19 mouse cellular contexts compared by ENCODE assay signal in genomic region chr3:129564852-129565251, GRCm38 (mm10). TPM values are rescaled to one million over a fixed set of nuclear protein-coding genes. Genes with fewer than 3 reads are reported as not detected.
DNase-seq lines count a peak whose midpoint lies in the region; TF ChIP-seq lines count a peak whose summit lies in the region.
"Had no signal": no experiment of that assay in that cellular context is flagged by ENCODE, and none has a peak within 500 bp of the region (broad histone marks: within the 10 kb centered on the region; RNA-seq: fewer than 3 reads in every experiment).

No protein-coding gene starts in this region.

- peaks cover 7% of the 10 kb centered on the region; the same call in 1 of the 2 replicates for H3K4me1 ChIP-seq in small intestine, adult 2 months (ENCODE audit: control insufficient read depth, insufficient read depth, insufficient read length, low read length)
- H3K4me1 ChIP-seq: hindbrain, embryonic 12.5 days had no signal

- peaks cover 7% of the 10 kb centered on the region; the same call in 1 of the 2 replicates for H3K36me3 ChIP-seq in small intestine, adult 2 months (ENCODE audit: control insufficient read depth, insufficient read depth, low read length)

- WGBS in small intestine, adult 2 months: 48% methylated on average over 2 of the region's 2 CpGs

- no peak for TF ChIP-seq CTCF in small intestine, adult 2 months (IDR thresholded peaks at IDR 0.05; ENCODE audit: extremely low read depth, insufficient read length, insufficient replicate concordance, low read depth, low read length)

- DNase-seq in kidney, adult 11 months: peak; percentile 3
- no peak for DNase-seq in kidney, adult 18-20 months
- peak; percentile 33 to 36 for DNase-seq in kidney, postnatal 36 days
- no peak for DNase-seq in kidney, postnatal 4 days
- peak; percentile 31 for DNase-seq in induced T-regulatory cell, adult 2 months (ENCODE audit: low read depth)
- no peak for DNase-seq in left cerebral cortex, postnatal 14 days (ENCODE audit: low spot score in 2 of 2)
- DNase-seq: adrenal gland, postnatal 10 days; B cell, adult 2 months; cerebellum, adult 18-20 months; cerebellum, adult 9-10 months; cerebellum, postnatal 14 days; gastrocnemius, postnatal 10 days; gastrocnemius, postnatal 36 days had no signal

- intact Hi-C loops in left cerebral cortex, postnatal 14 days (cut with DNase I): no loop called here

- H3K27ac ChIP-seq in small intestine, adult 2 months (ENCODE audit: insufficient read depth, low read depth, low read length): peak overlapping the region; percentile 76
- H3K27ac ChIP-seq: forebrain, embryonic 10.5 days; forebrain, embryonic 13.5 days; hindbrain, embryonic 12.5 days had no signal

- no peak overlapping the region for H3K4me3 ChIP-seq in small intestine, adult 2 months (ENCODE audit: low read depth, low read length)
- H3K4me3 ChIP-seq: forebrain, embryonic 10.5 days; forebrain, embryonic 13.5 days; hindbrain, embryonic 12.5 days had no signal

- no peak for TF ChIP-seq POLR2A in small intestine, adult 2 months (IDR thresholded peaks at IDR 0.05; ENCODE audit: low read depth, low read length)

- no peaks in the 10 kb centered on the region for H3K27me3 ChIP-seq in small intestine, adult 2 months (ENCODE audit: control insufficient read depth, insufficient read depth, low read length)
- H3K27me3 ChIP-seq: CH12.LX; forebrain, embryonic 13.5 days; hindbrain, embryonic 12.5 days; Patski had no signal

RNA-seq across cellular contexts. Expression of gene Elovl6, which starts 32.7 kb away (rescaled TPM):
- 25.3 and 56.2 TPM in 2 replicates for polyA plus RNA-seq in small intestine, adult 2 months (2012; rRNA removed)
- total RNA-seq in left cerebral cortex, postnatal 14 days (2021): 10 to 100 TPM; 40.4 to 45.3 TPM

Comparison
In these comparisons a context has a peak if more than half of its experiments do, and no peak if none do; other contexts are left out.
1. DNase-seq: peak in kidney, adult 11 months (single experiment), kidney, postnatal 36 days (2 of 2) and induced T-regulatory cell, adult 2 months (single experiment); none in kidney, adult 18-20 months (single experiment), kidney, postnatal 4 days (0 of 2) and left cerebral cortex, postnatal 14 days (0 of 2).